Mouse (Mus musculus) lung, postnatal 0 days (tissue): ENCODE data around the gene Antxr1. TPM values are rescaled to one million over a fixed set of nuclear protein-coding genes. Genes with fewer than 3 reads are reported as not detected.

Experiments used
- ATAC-seq: fragments of 200-750 bp; cut with Nextera tagmentation; 2 replicates; pipeline ENCODE4 v1.8.0; 2017; ENCODE audit warnings: moderate library complexity
- DNase-seq: peaks from one replicate; pipeline ENCODE4 v3.0.0-alpha.2; 2016; ENCODE audit warnings: low spot score
- H3K27ac ChIP-seq: fragments of 300-500 bp; sonication (generic); 2 replicates; pipeline ENCODE4 v1.5.1; 2014; ENCODE audit warnings: antibody characterized with exemption, mild to moderate bottlenecking, low read length, mixed read lengths
- H3K27me3 ChIP-seq: fragments of 300-500 bp; sonication (generic); replicated peaks from 2 replicates; pipeline ENCODE4 v1.6.1; 2014; ENCODE audit warnings: low read length, mixed read lengths; ENCODE audit not compliant: insufficient read depth
- H3K36me3 ChIP-seq: fragments of 300-500 bp; sonication (generic); 2 replicates; pipeline ENCODE4 v1.6.1; 2014; ENCODE audit warnings: low read length, mixed read lengths; ENCODE audit not compliant: insufficient read depth
- H3K4me1 ChIP-seq: fragments of 300-500 bp; sonication (generic); 2 replicates; pipeline ENCODE4 v1.6.1; 2014; ENCODE audit warnings: antibody characterized with exemption, low read depth, low read length, mixed read lengths; ENCODE audit not compliant: insufficient read depth
- H3K4me2 ChIP-seq: fragments of 300-500 bp; sonication (generic); replicated peaks from 2 replicates; pipeline ENCODE4 v1.6.1; 2014; ENCODE audit warnings: low read depth, mild to moderate bottlenecking, low read length, moderate library complexity, mixed read lengths
- H3K4me3 ChIP-seq: fragments of 300-500 bp; sonication (generic); 2 replicates; pipeline ENCODE4 v1.5.1; 2014; ENCODE audit warnings: low read depth, low read length
- H3K9ac ChIP-seq: fragments of 300-500 bp; sonication (generic); replicated peaks from 2 replicates; pipeline ENCODE4 v1.6.1; 2014; ENCODE audit warnings: low read depth, mild to moderate bottlenecking
- H3K9me3 ChIP-seq: fragments of 300-500 bp; sonication (generic); 2 replicates; pipeline ENCODE4 v1.6.1; 2016; ENCODE audit warnings: low read length, mixed read lengths
- CTCF ChIP-seq: IDR thresholded peaks from 2 replicates; pipeline ENCODE4 v1.5.1; 2016; ENCODE audit warnings: antibody characterized with exemption, mild to moderate bottlenecking
- EP300 ChIP-seq: IDR thresholded peaks from 2 replicates; pipeline ENCODE4 v1.6.1; 2016; ENCODE audit warnings: antibody characterized with exemption, mild to moderate bottlenecking, control low read depth
- WGBS: fragments of 180-500 bp; shearing (Covaris S2); extraction: QIAGEN DNeasy Blood & Tissue Kit; methylation state at CpG from one replicate; pipeline ENCODE4 v1.1.7; 2014; 5-methylcytosine and 5-hydroxymethylcytosine counted together
- polyA plus RNA-seq: library from polyadenylated mRNA; unstranded; fragments of >200 nt; fragmentation: Nextera tagmentation; extraction: Ambion mirVana; gene quantifications from 2 replicates; pipeline ENCODE4 v1.2.1, GENCODE M21; 2015

Gene Antxr1
- polyA plus RNA-seq, 1 experiment from 2014 or later: 11.7 TPM

DNA sequence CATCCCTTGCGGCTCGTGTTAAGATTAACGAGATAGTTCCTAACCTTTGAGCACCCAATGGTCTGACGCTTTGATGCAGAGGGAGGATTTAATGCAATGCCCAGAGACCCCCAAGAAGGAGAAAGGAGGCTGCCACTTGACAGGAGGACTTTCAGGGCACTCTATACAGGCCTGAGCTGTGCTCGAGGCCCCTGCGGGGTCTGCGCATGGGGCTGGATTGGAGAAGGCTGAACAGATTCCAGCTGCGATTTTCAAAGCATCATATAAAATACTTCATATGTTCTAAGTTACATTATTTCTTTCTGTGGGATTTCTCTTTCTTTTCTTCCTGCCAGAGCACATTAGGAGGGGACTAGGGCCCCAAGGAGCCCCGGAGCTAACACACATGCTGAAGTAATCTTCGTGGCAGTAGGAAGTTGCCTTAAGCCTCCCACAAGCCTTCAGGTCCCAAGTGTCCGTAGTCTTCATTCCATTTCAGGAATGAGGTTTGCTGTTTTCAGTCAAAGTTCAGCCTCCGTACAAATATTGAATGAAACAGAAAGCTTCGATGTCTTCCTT is 133.5 kb downstream of the Antxr1 start:
- no peaks in the 10 kb centered on the region for H3K9me3 ChIP-seq
- no peak overlapping the region for H3K4me2 ChIP-seq
- DNase-seq (no peak), ATAC-seq (no peak)
- no peaks in the 10 kb centered on the region for H3K4me1 ChIP-seq
- H3K27me3 ChIP-seq: no peaks in the 10 kb centered on the region
- no peaks in the 10 kb centered on the region; the same call in 1 of the 2 replicates for H3K36me3 ChIP-seq
- 93% methylated on average over 13 of the region's 13 CpGs for WGBS
- H3K4me3 ChIP-seq: no peak overlapping the region
- TF ChIP-seq CTCF: no peak
- H3K9ac ChIP-seq: no peak overlapping the region
- no peak overlapping the region for H3K27ac ChIP-seq

DNA sequence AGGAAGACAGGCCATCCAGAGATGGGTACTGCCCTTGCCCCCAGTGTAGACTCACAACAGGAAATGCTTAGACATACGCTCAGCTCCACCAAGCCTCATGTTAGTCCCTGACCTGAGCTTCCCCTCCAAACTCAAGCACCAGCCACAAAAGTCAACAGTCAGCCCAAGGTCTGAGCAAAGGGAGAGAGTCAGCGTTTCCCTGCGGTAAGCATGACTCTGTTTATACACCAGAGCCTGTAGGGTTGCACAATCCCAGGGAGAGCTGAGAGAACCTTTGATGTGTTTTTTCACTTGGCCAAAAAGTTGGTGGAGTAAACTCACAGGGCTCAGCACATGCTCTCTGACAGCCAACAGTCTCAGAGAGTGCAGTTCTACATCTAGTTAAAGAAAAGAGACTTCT is 145.9 kb downstream of the Antxr1 start:
- DNase-seq: peak; percentile 93
- H3K36me3 ChIP-seq: 0 out of 2 replicates have a peak, but pooled peaks cover 4% of the 10 kb centered on the region
- H3K4me3 ChIP-seq: no peak overlapping the region
- H3K9ac ChIP-seq: no peak overlapping the region
- peak overlapping the region; percentile 62 for H3K27ac ChIP-seq
- no peaks in the 10 kb centered on the region for H3K9me3 ChIP-seq
- peaks cover 12% of the 10 kb centered on the region; the same call in 1 of the 2 replicates for H3K4me1 ChIP-seq
- WGBS: 17% methylated on average over 3 of the region's 3 CpGs
- H3K4me2 ChIP-seq: no peak overlapping the region
- no peaks in the 10 kb centered on the region for H3K27me3 ChIP-seq
- TF ChIP-seq EP300 (peak; percentile 67), CTCF (no peak)
- ATAC-seq: peak; percentile 93

DNA sequence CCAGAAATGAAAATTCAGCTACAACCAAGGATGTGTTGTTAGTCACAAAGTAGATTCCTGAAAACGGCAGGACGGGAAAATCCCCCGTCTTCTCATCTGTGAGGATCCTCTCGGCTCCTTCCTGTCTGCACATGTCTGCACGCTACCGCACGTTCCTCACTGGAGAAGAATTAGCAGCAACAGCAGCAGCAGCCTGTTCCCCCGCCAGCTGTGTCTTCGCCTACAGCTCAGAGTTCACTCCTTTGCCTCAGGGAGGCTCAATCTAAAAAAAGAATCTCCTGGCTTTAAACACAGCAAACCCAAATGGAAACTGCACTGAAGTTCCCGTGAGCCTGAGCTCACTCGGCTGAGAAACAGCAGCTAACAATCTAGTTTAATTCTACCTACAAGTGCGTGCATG is 148.6 kb downstream of the Antxr1 start:
- ATAC-seq (peak; percentile 13; the same call in 1 of the 2 replicates), DNase-seq (peak; percentile 78)
- Histone ChIP-seq H3K4me3 (no peak overlapping the region), H3K27me3 (no peaks in the 10 kb centered on the region), H3K4me2 (no peak overlapping the region), H3K4me1 (peaks cover 12% of the 10 kb centered on the region; the same call in 1 of the 2 replicates), H3K9ac (no peak overlapping the region), H3K36me3 (0 out of 2 replicates have a peak, but pooled peaks cover 4% of the 10 kb centered on the region), H3K27ac (peak overlapping the region; percentile 71), H3K9me3 (no peaks in the 10 kb centered on the region)
- 56% methylated on average over 12 of the region's 12 CpGs for WGBS
- no peak for TF ChIP-seq EP300
- TF ChIP-seq CTCF: no peak

DNA sequence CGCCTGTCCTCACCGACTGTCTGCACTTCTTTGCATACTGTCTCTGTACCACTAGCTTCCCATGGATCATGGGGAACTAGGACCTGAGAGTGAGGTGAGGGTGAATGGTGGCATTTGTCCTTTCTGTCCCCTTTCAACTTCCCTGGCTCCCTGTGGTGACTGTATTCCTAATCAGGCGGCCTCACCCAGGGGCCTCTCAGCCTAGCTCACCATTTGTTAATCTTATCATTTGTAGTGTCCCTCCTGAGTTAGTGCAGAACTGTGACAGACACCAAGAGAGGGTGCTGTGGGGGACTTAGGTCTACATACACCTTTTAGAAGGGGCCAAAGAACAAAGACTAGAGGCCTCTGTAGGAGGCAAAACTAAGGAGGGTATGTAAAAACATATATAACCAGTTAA is 151.2 kb downstream of the Antxr1 start:
- Histone ChIP-seq H3K27ac (no peak overlapping the region), H3K4me1 (no peaks in the 10 kb centered on the region; the same call in 1 of the 2 replicates), H3K27me3 (no peaks in the 10 kb centered on the region), H3K4me3 (no peak overlapping the region), H3K9me3 (no peaks in the 10 kb centered on the region), H3K36me3 (peaks cover 10% of the 10 kb centered on the region; the same call in 1 of the 2 replicates), H3K4me2 (no peak overlapping the region), H3K9ac (no peak overlapping the region)
- WGBS: 83% methylated on average over 3 of the region's 3 CpGs
- TF ChIP-seq EP300 (no peak), CTCF (no peak)
- no peak for ATAC-seq
- no peak for DNase-seq

DNA sequence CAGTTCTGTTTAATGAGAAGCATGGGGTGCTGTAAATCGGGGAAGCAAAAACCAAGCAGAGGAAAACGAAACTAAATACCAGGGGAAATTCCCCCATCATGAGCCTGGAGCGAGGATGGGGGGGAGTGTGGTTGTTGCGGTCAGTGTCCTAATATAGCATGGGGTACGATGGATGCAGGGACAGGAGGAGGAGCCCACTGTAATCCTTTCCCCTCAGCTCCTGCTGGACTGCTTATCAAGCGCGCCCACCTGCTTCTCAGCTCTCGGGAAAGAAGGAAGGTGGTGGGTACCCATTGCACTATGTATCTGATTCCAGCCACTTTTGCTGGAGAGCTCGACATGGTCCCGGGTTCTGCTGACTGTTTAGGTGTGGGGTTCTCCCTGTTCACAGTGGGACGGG is 151.6 kb downstream of the Antxr1 start:
- H3K27me3 ChIP-seq: no peaks in the 10 kb centered on the region
- H3K9me3 ChIP-seq: no peaks in the 10 kb centered on the region
- H3K36me3 ChIP-seq: peaks cover 11% of the 10 kb centered on the region; the same call in 1 of the 2 replicates
- TF ChIP-seq EP300 (no peak), CTCF (no peak)
- no peak overlapping the region for H3K4me3 ChIP-seq
- H3K9ac ChIP-seq: no peak overlapping the region
- 0 out of 2 replicates have a peak overlapping the region, but pooled peaks have one; percentile 47 for H3K27ac ChIP-seq
- 88% methylated on average over 11 of the region's 11 CpGs for WGBS
- H3K4me2 ChIP-seq: no peak overlapping the region
- no peaks in the 10 kb centered on the region; the same call in 1 of the 2 replicates for H3K4me1 ChIP-seq
- ATAC-seq: no peak
- no peak for DNase-seq

DNA sequence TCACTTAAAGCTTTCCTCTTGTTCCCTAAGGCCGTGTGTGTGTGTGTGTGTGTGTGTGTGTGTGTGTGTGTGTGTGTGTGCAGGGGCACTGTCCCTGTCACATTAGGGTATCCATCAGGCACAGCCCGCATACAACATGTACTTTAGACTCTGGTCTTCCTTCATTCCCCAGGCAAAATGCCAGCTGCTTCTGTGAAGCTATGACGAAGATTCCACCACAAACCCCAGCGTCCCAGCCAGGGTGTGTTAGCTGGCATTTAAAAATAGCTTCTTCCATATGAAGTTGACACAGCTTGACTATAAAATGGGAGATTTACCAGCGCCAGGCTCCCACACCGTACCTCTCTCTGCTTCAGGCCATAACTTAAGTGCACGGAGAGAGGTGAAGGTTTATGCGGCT is 152.5 kb downstream of the Antxr1 start:
- ATAC-seq: peak; percentile 81
- Histone ChIP-seq H3K9ac (no peak overlapping the region), H3K4me2 (no peak overlapping the region), H3K27me3 (no peaks in the 10 kb centered on the region), H3K27ac (peak overlapping the region; percentile 47), H3K36me3 (peaks cover 11% of the 10 kb centered on the region; the same call in 1 of the 2 replicates), H3K9me3 (no peaks in the 10 kb centered on the region), H3K4me3 (no peak overlapping the region), H3K4me1 (no peaks in the 10 kb centered on the region; the same call in 1 of the 2 replicates)
- WGBS: 58% methylated on average over 8 of the region's 8 CpGs
- DNase-seq: peak; percentile 89
- TF ChIP-seq CTCF (no peak), EP300 (peak; percentile 68)
